Mouse (Mus musculus) limb, embryonic 14.5 days (tissue): Measurements from ENCODE around the gene Rab12. TPM values are rescaled to one million over a fixed set of nuclear protein-coding genes. Genes with fewer than 3 reads are reported as not detected.

ENCODE experiments used
- ATAC-seq: fragments of 200-750 bp; cut with Nextera tagmentation; 2 replicates; pipeline ENCODE4 v1.8.0; 2017; ENCODE audit warnings: low read depth, moderate number of reproducible peaks, moderate TSS enrichment; ENCODE audit not compliant: low FRiP score
- DNase-seq: peaks from one replicate; pipeline ENCODE4 v3.0.0-alpha.2; 2015; ENCODE audit warnings: low spot score
- H3K27ac ChIP-seq: fragments of 300-500 bp; sonication (generic); replicated peaks from 2 replicates; pipeline ENCODE4 v1.5.1; 2014; ENCODE audit warnings: low read depth, mild to moderate bottlenecking, low read length, moderate library complexity, mixed read lengths
- H3K27me3 ChIP-seq: fragments of 300-500 bp; sonication (generic); 2 replicates; pipeline ENCODE4 v1.6.1; 2014; ENCODE audit warnings: low read length, mixed read lengths; ENCODE audit not compliant: control insufficient read depth, insufficient read depth
- H3K36me3 ChIP-seq: fragments of 300-500 bp; sonication (generic); 2 replicates; pipeline ENCODE4 v1.6.1; 2014; ENCODE audit warnings: mild to moderate bottlenecking, low read length, moderate library complexity, mixed read lengths; ENCODE audit not compliant: control insufficient read depth, insufficient read depth
- H3K4me1 ChIP-seq: fragments of 300-500 bp; sonication (generic); 2 replicates; pipeline ENCODE4 v1.6.1; 2014; ENCODE audit warnings: antibody characterized with exemption, low read length, mixed read lengths; ENCODE audit not compliant: control insufficient read depth, insufficient read depth
- H3K4me2 ChIP-seq: fragments of 300-500 bp; sonication (generic); replicated peaks from 2 replicates; pipeline ENCODE4 v1.6.1; 2014; ENCODE audit warnings: low read depth, mild to moderate bottlenecking, low read length, moderate library complexity; ENCODE audit not compliant: severe bottlenecking
- H3K4me3 ChIP-seq: fragments of 300-500 bp; sonication (generic); replicated peaks from 2 replicates; pipeline ENCODE4 v1.5.1; 2014; ENCODE audit warnings: low read length
- H3K9ac ChIP-seq: fragments of 300-500 bp; sonication (generic); 2 replicates; pipeline ENCODE4 v1.6.1; 2014; ENCODE audit warnings: mild to moderate bottlenecking, low read depth, low read length, moderate library complexity; ENCODE audit not compliant: severe bottlenecking
- H3K9me3 ChIP-seq: fragments of 300-500 bp; sonication (generic); 2 replicates; pipeline ENCODE4 v1.6.1; 2016; ENCODE audit warnings: low read length; ENCODE audit not compliant: control insufficient read depth
- POLR2A ChIP-seq: fragments of 200-500 bp; IDR thresholded peaks from 2 replicates; pipeline ENCODE4 v1.8.0; 2012; ENCODE audit warnings: inconsistent platforms, mild to moderate bottlenecking, moderate library complexity, borderline replicate concordance; ENCODE audit not compliant: insufficient read depth, insufficient read length; ENCODE audit errors: extremely low read depth
- WGBS: fragments of 180-500 bp; shearing (Covaris S2); extraction: QIAGEN DNeasy Blood & Tissue Kit; methylation state at CpG from one replicate; pipeline ENCODE4 v1.1.7; 2014; 5-methylcytosine and 5-hydroxymethylcytosine counted together
- polyA plus RNA-seq, 2 experiments: library from polyadenylated mRNA; depleted of rRNA in 1 of 2; stranded (reverse) in 1 of 2; unstranded in 1 of 2; fragments of >200 nt; fragmentation: Nextera tagmentation in 1 of 2; extraction: Ambion mirVana in 1 of 2; gene quantifications; 2 replicates each; pipeline versions ENCODE4 v1.2.1 to v1.2.3; 2012 to 2014

The Rab12 gene
- polyA plus RNA-seq, 2 experiments: 57.5 to 88.3 TPM

GRCm38 (mm10) chr17:66471775-66472174, 47.8 kb downstream of the Rab12 start:
- no peak for DNase-seq
- TF ChIP-seq POLR2A: no peak
- Histone ChIP-seq H3K27ac (no peak overlapping the region), H3K9me3 (no peaks in the 10 kb centered on the region), H3K9ac (no peak overlapping the region), H3K27me3 (no peaks in the 10 kb centered on the region), H3K4me2 (no peak overlapping the region), H3K36me3 (no peaks in the 10 kb centered on the region), H3K4me1 (no peaks in the 10 kb centered on the region), H3K4me3 (no peak overlapping the region)
- no peak for ATAC-seq
- 58% methylated on average over 5 of the region's 5 CpGs for WGBS

- H3K36me3 ChIP-seq: no peaks in the 10 kb centered on the region
- WGBS: 69% methylated on average over 4 of the region's 4 CpGs
These were observed 48.3 kb downstream of the Rab12 start for GRCm38 (mm10) chr17:66471252-66471651.

GRCm38 (mm10) chr17:66470020-66470419, 49.5 kb downstream of the Rab12 start:
- no peak for ATAC-seq
- Histone ChIP-seq H3K27me3 (no peaks in the 10 kb centered on the region), H3K27ac (no peak overlapping the region), H3K4me1 (no peaks in the 10 kb centered on the region), H3K9me3 (no peaks in the 10 kb centered on the region), H3K36me3 (no peaks in the 10 kb centered on the region), H3K4me3 (no peak overlapping the region), H3K4me2 (no peak overlapping the region), H3K9ac (no peak overlapping the region)
- 37% methylated on average over 8 of the region's 8 CpGs for WGBS
- TF ChIP-seq POLR2A: no peak
- no peak for DNase-seq

More at GRCm38 (mm10) chr17:66471252-66471651, 48.3 kb downstream of the Rab12 start:
- TF ChIP-seq POLR2A: no peak
- no peak overlapping the region for H3K27ac ChIP-seq
- H3K4me3 ChIP-seq: no peak overlapping the region
- no peaks in the 10 kb centered on the region for H3K4me1 ChIP-seq
- ATAC-seq (no peak), DNase-seq (no peak)
- H3K4me2 ChIP-seq: no peak overlapping the region
- no peaks in the 10 kb centered on the region for H3K27me3 ChIP-seq
- no peak overlapping the region for H3K9ac ChIP-seq
- H3K9me3 ChIP-seq: no peaks in the 10 kb centered on the region

GRCm38 (mm10) chr17:66457278-66457677, 62.3 kb downstream of the Rab12 start:
- Histone ChIP-seq H3K9me3 (no peaks in the 10 kb centered on the region), H3K4me2 (no peak overlapping the region), H3K36me3 (no peaks in the 10 kb centered on the region), H3K27me3 (no peaks in the 10 kb centered on the region), H3K4me1 (no peaks in the 10 kb centered on the region), H3K4me3 (no peak overlapping the region), H3K27ac (no peak overlapping the region), H3K9ac (no peak overlapping the region)
- no peak for TF ChIP-seq POLR2A
- no peak for DNase-seq
- ATAC-seq: no peak
- 77% methylated on average over 1 of the region's 1 CpGs for WGBS

- Histone ChIP-seq H3K9ac (no peak overlapping the region), H3K36me3 (no peaks in the 10 kb centered on the region), H3K4me3 (no peak overlapping the region), H3K4me2 (peak overlapping the region; percentile 9; the same call in 1 of the 2 replicates), H3K27me3 (peaks cover 7% of the 10 kb centered on the region; the same call in 1 of the 2 replicates), H3K9me3 (no peaks in the 10 kb centered on the region), H3K27ac (no peak overlapping the region), H3K4me1 (peaks cover 15% of the 10 kb centered on the region; the same call in 1 of the 2 replicates)
- DNase-seq (peak; percentile 90), ATAC-seq (no peak)
- no peak for TF ChIP-seq POLR2A
- 2% methylated on average over 11 of the region's 11 CpGs for WGBS
These were observed 68.4 kb downstream of the Rab12 start for GRCm38 (mm10) chr17:66451143-66451542.
